Mouse (Mus musculus): Measurements from ENCODE around the gene Spocd1. TPM values are rescaled to one million over a fixed set of nuclear protein-coding genes. Genes with fewer than 3 reads are reported as not detected.

Spocd1 gene
- polyA plus RNA-seq (2015; fragmentation: Nextera tagmentation; extraction: Ambion mirVana), result 0.04 and 0.05 TPM in 2 replicates

DNA sequence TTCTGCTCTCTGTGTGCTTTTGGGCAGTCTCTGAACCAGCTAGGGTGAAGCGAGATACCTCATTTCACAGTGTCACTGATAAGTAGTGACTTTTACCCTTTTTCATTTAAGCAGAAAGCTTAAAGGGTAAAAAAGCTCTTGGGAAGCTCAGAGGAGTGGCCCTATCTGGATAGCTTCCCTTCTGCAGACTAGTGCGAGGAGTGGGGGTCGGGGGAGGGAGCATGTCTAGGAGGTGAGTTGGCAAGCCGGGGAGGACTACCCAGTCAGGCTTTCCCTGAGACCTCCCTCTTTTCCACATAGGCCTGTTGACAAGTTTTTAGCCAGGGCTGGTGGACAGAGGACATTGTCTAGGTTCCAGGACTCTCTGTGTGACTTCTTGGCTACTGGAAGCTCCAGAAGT is at the start of gene Spocd1:
TSS of gene Spocd1 (plus strand) at position 301 of the 400 bp plus-strand sequence.

GRCm38 (mm10) chr4:129984421-129985061 is 55.5 kb downstream of the Spocd1 start, which contains the start of gene Adgrb2:
TSS of gene Adgrb2 (plus strand) at chr4:129984870.

Other genes starting within 250 kb of the Spocd1 start
- gene Tmem39b, start 232.4 kb upstream of the Spocd1 start, polyA plus RNA-seq (2015; fragmentation: Nextera tagmentation; extraction: Ambion mirVana), result 5.2 and 5.7 TPM in 2 replicates
- 40.1 and 45.9 TPM in 2 replicates for gene Khdrbs1, start 186.9 kb upstream of the Spocd1 start, polyA plus RNA-seq (2015; fragmentation: Nextera tagmentation; extraction: Ambion mirVana)
- 290 and 382 TPM in 2 replicates for gene Ptp4a2, start 118.0 kb upstream of the Spocd1 start, polyA plus RNA-seq (2015; fragmentation: Nextera tagmentation; extraction: Ambion mirVana)
- gene Adgrb2, start 55.6 kb downstream of the Spocd1 start, polyA plus RNA-seq (2015; fragmentation: Nextera tagmentation; extraction: Ambion mirVana), result 0.79 and 0.88 TPM in 2 replicates
- 94.4 and 102 TPM in 2 replicates for gene Col16a1, start 118.6 kb downstream of the Spocd1 start, polyA plus RNA-seq (2015; fragmentation: Nextera tagmentation; extraction: Ambion mirVana)
- gene Pef1, start 173.3 kb downstream of the Spocd1 start, polyA plus RNA-seq (2015; fragmentation: Nextera tagmentation; extraction: Ambion mirVana), result 56.3 and 63.0 TPM in 2 replicates
- gene Hcrtr1, start 210.1 kb downstream of the Spocd1 start, polyA plus RNA-seq (2015; fragmentation: Nextera tagmentation; extraction: Ambion mirVana), result 2.3 TPM in 2 replicates
- 962 and 1,015 TPM in 2 replicates for gene Tinagl1, start 245.9 kb downstream of the Spocd1 start, polyA plus RNA-seq (2015; fragmentation: Nextera tagmentation; extraction: Ambion mirVana)

Data from urinary bladder, postnatal 0 days (tissue).